Mouse (Mus musculus) limb, embryonic 15.5 days (tissue): ENCODE measurements around the gene Pecr. TPM values are rescaled to one million over a fixed set of nuclear protein-coding genes. Genes with fewer than 3 reads are reported as not detected.

Experiments
- ATAC-seq: fragments of 200-750 bp; cut with Nextera tagmentation; 2 replicates; pipeline ENCODE4 v1.8.0; 2017; ENCODE audit warnings: low read depth, moderate TSS enrichment; ENCODE audit not compliant: insufficient number of reproducible peaks, low FRiP score, low TSS enrichment
- H3K27ac ChIP-seq: fragments of 300-500 bp; sonication (generic); 2 replicates; pipeline ENCODE4 v1.5.1; 2015; ENCODE audit warnings: moderate library complexity, mild to moderate bottlenecking, inconsistent platforms
- H3K27me3 ChIP-seq: fragments of 300-500 bp; sonication (generic); 2 replicates; pipeline ENCODE4 v1.6.1; 2015; ENCODE audit warnings: inconsistent platforms
- H3K36me3 ChIP-seq: fragments of 300-500 bp; sonication (generic); 2 replicates; pipeline ENCODE4 v1.6.1; 2015; ENCODE audit warnings: inconsistent platforms
- H3K4me1 ChIP-seq: fragments of 300-500 bp; sonication (generic); 2 replicates; pipeline ENCODE4 v1.6.1; 2015; ENCODE audit warnings: inconsistent platforms
- H3K4me2 ChIP-seq: fragments of 300-500 bp; sonication (generic); 2 replicates; pipeline ENCODE4 v1.6.1; 2015; ENCODE audit warnings: mild to moderate bottlenecking, inconsistent platforms
- H3K4me3 ChIP-seq: fragments of 300-500 bp; sonication (generic); 2 replicates; pipeline ENCODE4 v1.5.1; 2015; ENCODE audit warnings: mild to moderate bottlenecking, inconsistent platforms
- H3K9ac ChIP-seq: fragments of 300-500 bp; sonication (generic); 2 replicates; pipeline ENCODE4 v1.6.1; 2015; ENCODE audit warnings: inconsistent platforms
- H3K9me3 ChIP-seq: fragments of 300-500 bp; sonication (generic); 2 replicates; pipeline ENCODE4 v1.6.1; 2016; ENCODE audit warnings: inconsistent platforms
- WGBS: fragments of 180-500 bp; shearing (Covaris S2); methylation state at CpG from one replicate; pipeline ENCODE4 v1.1.7; 2015; 5-methylcytosine and 5-hydroxymethylcytosine counted together
- polyA plus RNA-seq: library from polyadenylated mRNA; unstranded; fragments of >200 nt; fragmentation: Nextera tagmentation; extraction: Ambion mirVana; gene quantifications from 2 replicates; pipeline ENCODE4 v1.2.1, GENCODE M21; 2015

Gene Pecr
- polyA plus RNA-seq, 1 experiment from 2014 or later = 33.3 TPM

DNA sequence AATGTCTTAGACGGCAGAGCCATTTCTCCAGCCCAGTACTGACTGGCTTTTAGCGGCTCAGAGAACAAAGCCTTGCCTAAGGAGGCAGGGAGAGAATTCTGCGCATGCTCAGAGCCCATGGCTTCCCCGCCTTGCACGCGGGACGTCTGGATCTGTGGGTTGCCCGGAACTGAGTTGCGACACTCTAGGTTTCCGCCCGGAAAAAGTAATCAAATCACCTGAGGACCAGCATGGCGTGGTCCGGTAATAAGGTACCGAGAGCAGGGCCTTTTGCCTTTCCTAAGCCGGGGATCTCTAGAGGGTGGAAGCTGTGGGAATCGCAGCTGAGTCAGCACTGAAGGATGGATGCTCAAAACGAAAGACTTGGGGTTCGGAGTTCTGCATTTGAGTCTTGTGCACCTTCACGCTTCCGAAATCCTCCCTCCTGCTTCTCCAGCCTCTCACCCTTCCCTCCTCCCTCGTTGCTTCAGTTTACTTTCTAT, 23.2 kb upstream of the Pecr start, which contains the start of gene Xrcc5:
Gene Xrcc5 (plus strand): TSS at position 105 of the 482 bp plus-strand sequence.
- under 1% methylated on average over 21 of the region's 21 CpGs for WGBS
- peaks cover 4% of the 10 kb centered on the region; the same call in 1 of the 2 replicates for H3K4me1 ChIP-seq

DNA sequence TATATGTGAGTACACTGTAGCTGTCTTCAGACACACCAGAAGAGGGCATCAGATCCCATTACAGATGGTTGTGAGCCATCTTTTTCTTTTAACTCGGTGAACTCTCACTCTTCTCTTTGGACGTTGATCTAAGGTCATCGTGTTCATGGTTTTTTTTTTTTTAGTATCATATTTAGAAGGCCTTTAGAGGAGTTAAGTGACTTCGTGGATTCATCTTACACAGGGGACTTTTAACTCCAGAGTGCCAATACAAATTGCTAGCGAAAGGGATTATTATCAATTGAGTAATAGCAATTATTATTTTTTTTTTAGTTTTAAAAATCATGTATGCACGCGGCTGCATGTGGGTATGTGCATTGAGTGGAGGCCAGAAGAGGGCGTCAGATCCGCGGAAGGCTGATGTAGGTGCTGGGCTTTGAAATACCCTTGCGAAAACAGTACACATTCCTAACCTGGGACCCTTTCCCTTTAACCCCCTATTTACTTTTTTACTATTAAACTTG, 22.6 kb upstream of the Pecr start:
- peak overlapping the region; percentile 61 for H3K4me3 ChIP-seq
- peak; percentile 83 for ATAC-seq
- H3K9ac ChIP-seq = peak overlapping the region; percentile 51; the same call in 1 of the 2 replicates
- no peaks in the 10 kb centered on the region for H3K9me3 ChIP-seq
- peaks cover 5% of the 10 kb centered on the region; the same call in 1 of the 2 replicates for H3K36me3 ChIP-seq
- H3K4me2 ChIP-seq = peak overlapping the region; percentile 49
- WGBS = 1% methylated on average over 11 of the region's 11 CpGs
- H3K27ac ChIP-seq = peak overlapping the region; percentile 86
- peaks cover 4% of the 10 kb centered on the region; the same call in 1 of the 2 replicates for H3K4me1 ChIP-seq
- H3K27me3 ChIP-seq = no peaks in the 10 kb centered on the region

More for the DNA sequence above, 23.2 kb upstream of the Pecr start, which contains the start of gene Xrcc5:
- Histone ChIP-seq H3K9ac (peak within 1 kb of the TSS; percentile 51), H3K27me3 (no peaks in the 10 kb centered on the region), H3K36me3 (peaks cover 11% of the 10 kb centered on the region), H3K9me3 (no peaks in the 10 kb centered on the region), H3K4me3 (peak within 1 kb of the TSS; percentile 61), H3K4me2 (peak within 1 kb of the TSS; percentile 49), H3K27ac (peak within 1 kb of the TSS; percentile 86)
- peak; percentile 92 for ATAC-seq

DNA sequence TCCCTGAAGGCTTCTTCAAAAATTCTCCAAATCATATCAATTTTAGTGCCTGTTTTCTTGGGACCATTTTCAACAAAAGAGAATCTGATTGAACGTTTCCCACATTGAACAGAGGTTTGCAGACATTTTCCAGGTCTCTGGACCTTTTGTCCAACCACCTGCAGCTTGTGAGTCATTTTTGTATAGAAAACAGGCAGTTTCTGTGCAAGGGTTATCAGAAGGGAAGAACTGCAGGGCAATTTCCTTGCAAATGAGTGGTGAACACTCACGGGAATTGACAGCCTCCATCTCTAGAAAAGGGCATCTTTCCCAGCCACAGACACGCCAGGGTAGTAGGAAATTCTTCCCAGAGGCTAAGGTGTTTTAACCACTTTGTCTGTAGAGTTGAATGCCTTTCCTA, 22.1 kb upstream of the Pecr start:
- H3K4me2 ChIP-seq = peak overlapping the region; percentile 49; the same call in 1 of the 2 replicates
- peak overlapping the region; percentile 61; the same call in 1 of the 2 replicates for H3K4me3 ChIP-seq
- no peak for ATAC-seq
- H3K36me3 ChIP-seq = no peaks in the 10 kb centered on the region
- H3K9ac ChIP-seq = no peak overlapping the region
- H3K4me1 ChIP-seq = peaks cover 4% of the 10 kb centered on the region; the same call in 1 of the 2 replicates
- no peaks in the 10 kb centered on the region for H3K9me3 ChIP-seq
- 54% methylated on average over 3 of the region's 3 CpGs for WGBS
- no peak overlapping the region for H3K27ac ChIP-seq
- no peaks in the 10 kb centered on the region for H3K27me3 ChIP-seq

DNA sequence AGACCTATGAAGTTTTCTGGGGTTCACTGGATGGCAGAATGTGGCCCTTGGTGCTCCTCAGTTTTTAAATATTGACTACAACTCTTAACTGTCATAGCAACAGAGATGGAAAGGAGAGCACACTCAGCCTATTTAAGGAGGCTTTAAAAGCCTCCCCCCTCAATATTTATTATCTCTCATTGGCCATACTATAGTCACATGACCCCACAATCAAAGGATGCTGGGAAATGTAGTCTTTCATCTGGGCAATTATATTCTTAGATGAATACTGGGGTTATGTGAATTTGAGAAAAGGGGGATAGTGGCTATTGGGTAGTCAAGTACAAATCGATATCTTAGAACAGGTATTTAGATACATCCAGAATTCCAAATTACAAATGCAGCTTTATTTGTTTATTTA, 17.7 kb upstream of the Pecr start:
- WGBS = 91% methylated on average over 1 of the region's 1 CpGs

DNA sequence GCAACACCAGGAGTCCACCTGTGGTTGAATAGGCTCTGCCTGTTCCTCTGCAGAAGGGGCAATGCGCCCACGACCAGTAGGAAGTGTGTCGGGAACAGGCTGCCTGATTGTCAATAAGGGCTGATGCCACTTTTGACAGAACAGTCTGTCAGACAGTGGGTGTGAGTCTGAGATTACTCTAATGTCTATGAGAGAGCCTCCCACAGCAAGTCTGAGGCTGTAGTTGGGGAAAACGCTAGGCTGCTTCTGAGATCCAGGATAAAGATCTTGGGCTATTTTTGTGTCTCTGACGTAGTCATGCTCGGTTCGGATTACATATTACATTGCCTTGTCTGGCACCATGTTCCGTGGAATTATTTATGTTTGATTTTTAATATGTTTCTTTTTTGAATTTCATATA, 11.6 kb upstream of the Pecr start:
- no peaks in the 10 kb centered on the region for H3K27me3 ChIP-seq
- ATAC-seq = no peak

More for the DNA sequence above, 17.7 kb upstream of the Pecr start:
- H3K4me1 ChIP-seq = no peaks in the 10 kb centered on the region
- ATAC-seq = no peak
- no peak overlapping the region for H3K27ac ChIP-seq
- H3K4me2 ChIP-seq = no peak overlapping the region
- H3K9ac ChIP-seq = no peak overlapping the region
- no peaks in the 10 kb centered on the region for H3K27me3 ChIP-seq
- no peaks in the 10 kb centered on the region for H3K36me3 ChIP-seq
- H3K9me3 ChIP-seq = no peaks in the 10 kb centered on the region
- H3K4me3 ChIP-seq = no peak overlapping the region

DNA sequence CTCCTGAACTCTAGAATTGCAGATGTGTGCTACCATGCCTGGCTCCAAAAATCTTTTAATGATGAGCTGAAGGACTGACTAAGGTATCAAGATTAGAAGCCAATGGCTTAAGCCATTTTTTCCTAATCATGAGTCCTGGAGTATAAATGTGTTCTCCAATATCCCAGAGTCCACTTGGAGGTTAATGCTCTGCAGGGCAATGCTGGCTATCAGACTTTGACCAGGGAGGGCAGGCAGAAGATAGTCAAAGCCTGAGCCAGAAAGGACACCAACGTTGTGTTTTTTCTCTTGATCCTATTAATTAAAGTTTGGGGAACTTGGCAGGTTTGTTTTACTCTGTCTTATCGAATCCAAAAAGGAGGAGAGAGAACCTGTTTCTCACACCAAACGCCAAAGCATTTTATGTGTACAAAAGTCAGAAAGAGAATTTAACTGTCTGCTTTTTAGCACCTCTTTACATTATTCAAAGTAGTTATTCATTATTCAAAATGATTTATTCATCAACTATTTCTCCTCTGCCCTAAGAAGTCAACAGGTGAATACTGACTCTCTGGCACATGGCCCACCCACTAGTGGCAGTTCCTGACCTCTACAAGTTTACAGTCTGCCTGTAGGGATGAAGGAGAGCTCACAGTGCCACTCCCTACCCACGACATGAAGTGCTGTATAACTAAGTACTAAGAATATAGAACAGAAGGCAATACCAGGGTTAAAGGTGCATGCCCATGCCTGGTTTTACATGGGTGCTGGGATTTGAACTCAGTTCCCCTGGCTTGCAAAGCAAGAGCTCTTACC, 10.0 kb upstream of the Pecr start:
- H3K4me2 ChIP-seq = no peak overlapping the region
- no peaks in the 10 kb centered on the region for H3K4me1 ChIP-seq
- ATAC-seq = no peak
- no peak overlapping the region for H3K27ac ChIP-seq
- WGBS = 65% methylated on average over 4 of the region's 4 CpGs
- H3K27me3 ChIP-seq = no peaks in the 10 kb centered on the region
- no peak overlapping the region for H3K4me3 ChIP-seq
- no peaks in the 10 kb centered on the region for H3K9me3 ChIP-seq
- H3K36me3 ChIP-seq = no peaks in the 10 kb centered on the region
- no peak overlapping the region for H3K9ac ChIP-seq

More for the DNA sequence above, 11.6 kb upstream of the Pecr start:
- Histone ChIP-seq H3K36me3 (no peaks in the 10 kb centered on the region), H3K27ac (no peak overlapping the region), H3K9ac (no peak overlapping the region), H3K4me3 (no peak overlapping the region), H3K9me3 (no peaks in the 10 kb centered on the region), H3K4me2 (no peak overlapping the region), H3K4me1 (no peaks in the 10 kb centered on the region)
- WGBS = 75% methylated on average over 8 of the region's 8 CpGs

DNA sequence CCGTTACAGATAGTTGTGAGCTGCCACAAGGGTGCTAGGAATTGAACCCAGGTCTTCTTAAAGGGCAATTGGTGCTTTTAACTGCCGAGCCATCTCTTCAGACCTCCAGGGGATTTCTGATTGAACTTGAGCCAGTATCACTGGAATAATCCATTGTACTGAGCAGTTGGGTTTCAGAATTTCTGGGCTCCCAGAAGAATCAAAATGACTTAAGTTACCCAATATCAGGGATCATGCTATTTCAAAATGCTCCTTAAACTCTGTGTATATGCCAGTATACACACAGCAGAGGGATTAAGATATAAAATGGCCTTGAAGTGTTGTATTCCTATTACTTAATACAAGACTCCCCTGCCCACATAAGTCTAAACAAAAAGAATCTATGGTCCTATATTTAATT, 7.8 kb upstream of the Pecr start:
- no peak for ATAC-seq
- Histone ChIP-seq H3K4me2 (no peak overlapping the region), H3K36me3 (no peaks in the 10 kb centered on the region), H3K27ac (no peak overlapping the region), H3K9ac (no peak overlapping the region), H3K27me3 (no peaks in the 10 kb centered on the region), H3K4me1 (no peaks in the 10 kb centered on the region), H3K9me3 (no peaks in the 10 kb centered on the region), H3K4me3 (no peak overlapping the region)
- 84% methylated on average over 2 of the region's 2 CpGs for WGBS

DNA sequence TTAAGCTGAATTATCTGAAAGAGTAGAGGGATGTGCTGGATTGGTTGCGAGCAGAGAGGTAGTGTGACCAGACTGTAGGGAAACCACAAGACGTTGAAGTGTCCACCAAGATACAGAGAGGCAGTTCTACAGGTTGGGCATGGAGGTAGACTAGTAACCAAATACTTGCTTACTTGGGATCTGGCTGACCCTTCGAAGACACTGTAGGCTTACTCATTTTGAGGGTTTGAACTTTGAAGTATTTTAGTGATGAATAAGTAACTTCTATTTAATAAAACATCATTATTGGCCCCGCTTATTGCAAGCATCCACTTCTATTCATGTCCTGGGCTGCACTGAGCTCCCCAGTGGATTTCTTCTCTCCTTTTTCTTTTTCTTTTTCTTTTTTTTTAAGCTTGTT, 7.3 kb upstream of the Pecr start:
- Histone ChIP-seq H3K27me3 (no peaks in the 10 kb centered on the region), H3K9ac (no peak overlapping the region), H3K4me3 (no peak overlapping the region), H3K36me3 (no peaks in the 10 kb centered on the region), H3K4me2 (no peak overlapping the region), H3K27ac (no peak overlapping the region), H3K9me3 (no peaks in the 10 kb centered on the region), H3K4me1 (no peaks in the 10 kb centered on the region)
- no peak for ATAC-seq
- 91% methylated on average over 4 of the region's 4 CpGs for WGBS

DNA sequence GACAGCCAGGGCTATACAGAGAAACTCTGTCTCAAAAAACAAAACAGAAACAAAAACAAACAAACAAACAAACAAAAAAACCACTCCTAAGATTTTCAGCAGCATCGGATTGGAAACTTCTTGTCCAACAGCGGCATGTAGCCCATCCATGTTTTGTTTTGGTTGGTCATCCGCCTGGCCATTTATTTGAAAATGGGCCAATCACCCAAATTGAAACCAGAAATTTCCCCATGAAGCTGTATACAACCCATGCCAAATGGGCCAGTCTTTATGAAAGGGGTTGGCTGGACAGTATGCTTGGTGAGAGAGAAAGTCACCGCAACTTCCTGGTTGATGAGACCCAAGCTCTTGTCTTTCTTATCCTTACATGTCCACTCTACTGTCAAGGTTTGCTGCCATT, 6.8 kb upstream of the Pecr start:
- Histone ChIP-seq H3K4me1 (no peaks in the 10 kb centered on the region), H3K27ac (no peak overlapping the region), H3K36me3 (no peaks in the 10 kb centered on the region), H3K4me3 (no peak overlapping the region), H3K9me3 (no peaks in the 10 kb centered on the region), H3K4me2 (no peak overlapping the region), H3K9ac (no peak overlapping the region), H3K27me3 (no peaks in the 10 kb centered on the region)
- 91% methylated on average over 4 of the region's 4 CpGs for WGBS
- no peak for ATAC-seq

DNA sequence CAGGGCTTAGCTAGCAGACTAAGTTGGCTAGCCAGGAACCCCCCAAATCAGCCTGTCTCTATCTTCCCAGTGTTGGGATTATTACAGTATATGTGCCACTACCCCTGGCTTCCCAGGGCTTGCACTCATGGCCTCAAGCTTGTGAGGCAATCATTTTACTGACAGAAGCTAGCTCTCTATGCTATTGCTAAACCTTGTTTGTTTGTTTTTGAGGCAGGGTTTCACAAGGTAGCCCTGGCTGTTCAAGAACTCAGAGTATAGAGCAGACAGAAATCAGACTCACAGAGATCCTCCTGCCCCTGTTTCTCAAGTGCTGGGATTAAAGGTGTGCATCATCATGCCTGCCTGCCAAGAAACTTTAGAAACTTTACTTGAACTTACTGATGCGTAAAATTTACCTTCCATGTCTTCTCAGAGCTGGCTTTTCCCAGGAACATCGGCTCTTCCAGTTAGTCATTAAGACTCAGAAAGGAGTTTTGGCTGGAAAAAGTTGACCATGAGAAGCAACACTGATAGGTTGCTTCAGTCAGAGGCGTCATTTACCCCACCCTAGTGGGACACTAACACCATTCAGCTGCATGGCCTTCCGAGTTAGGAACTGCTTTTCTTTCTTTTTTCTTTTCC, 4.5 kb upstream of the Pecr start:
- WGBS = 86% methylated on average over 4 of the region's 4 CpGs
- ATAC-seq = no peak
- no peaks in the 10 kb centered on the region for H3K27me3 ChIP-seq

DNA sequence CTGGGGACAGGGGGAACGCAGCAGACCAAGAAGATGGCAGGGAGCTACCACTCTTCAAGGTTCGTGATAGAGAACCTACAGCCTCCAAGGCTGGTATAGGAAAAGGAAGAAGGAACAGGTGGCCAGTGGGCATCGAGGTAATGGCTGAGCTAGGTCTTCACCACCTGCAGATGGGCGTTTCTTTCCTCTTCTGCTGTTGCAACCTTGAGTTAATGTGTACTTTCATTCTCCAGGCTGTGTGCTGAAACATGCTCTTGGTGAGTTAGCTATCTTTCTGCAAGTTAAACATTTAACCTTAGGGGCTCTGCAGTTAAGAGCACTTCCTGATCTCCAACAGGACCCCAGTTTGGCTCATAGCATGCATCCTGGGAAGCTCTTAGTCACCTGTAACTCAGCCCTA, 3.8 kb upstream of the Pecr start:
- 82% methylated on average over 4 of the region's 4 CpGs for WGBS
- no peak overlapping the region for H3K4me3 ChIP-seq
- no peaks in the 10 kb centered on the region for H3K27me3 ChIP-seq
- H3K9me3 ChIP-seq = no peaks in the 10 kb centered on the region
- no peaks in the 10 kb centered on the region for H3K36me3 ChIP-seq
- no peak overlapping the region for H3K4me2 ChIP-seq
- H3K4me1 ChIP-seq = peaks cover 4% of the 10 kb centered on the region; the same call in 1 of the 2 replicates
- no peak for ATAC-seq
- H3K27ac ChIP-seq = no peak overlapping the region
- no peak overlapping the region for H3K9ac ChIP-seq

More for the DNA sequence above, 4.5 kb upstream of the Pecr start:
- Histone ChIP-seq H3K4me2 (no peak overlapping the region), H3K9me3 (no peaks in the 10 kb centered on the region), H3K27ac (no peak overlapping the region), H3K4me1 (peaks cover 4% of the 10 kb centered on the region; the same call in 1 of the 2 replicates), H3K4me3 (no peak overlapping the region), H3K9ac (no peak overlapping the region), H3K36me3 (no peaks in the 10 kb centered on the region)

DNA sequence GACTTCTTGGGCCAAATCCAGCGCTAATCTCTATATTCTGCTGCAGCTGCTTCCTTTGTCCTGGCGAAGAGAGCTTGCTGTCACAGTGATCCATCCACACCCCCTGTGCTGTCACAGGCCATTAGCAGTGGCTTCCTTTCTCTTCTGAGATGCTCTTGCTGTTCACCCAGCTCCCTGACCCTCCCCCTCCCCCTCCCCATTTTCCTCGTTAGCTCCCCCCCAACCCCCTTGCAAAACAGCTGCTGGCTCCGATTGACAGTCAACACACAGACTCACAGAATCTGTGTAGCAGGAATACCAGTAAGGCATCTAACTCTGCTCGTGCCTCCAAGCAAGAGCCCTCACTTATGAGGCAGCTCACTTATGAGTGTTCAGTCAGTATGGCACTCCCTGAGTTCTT, 2.8 kb upstream of the Pecr start:
- Histone ChIP-seq H3K4me2 (no peak overlapping the region), H3K9me3 (no peaks in the 10 kb centered on the region), H3K4me3 (no peak overlapping the region), H3K27me3 (no peaks in the 10 kb centered on the region), H3K9ac (no peak overlapping the region), H3K36me3 (no peaks in the 10 kb centered on the region), H3K4me1 (peaks cover 4% of the 10 kb centered on the region; the same call in 1 of the 2 replicates), H3K27ac (no peak overlapping the region)
- WGBS = 48% methylated on average over 5 of the region's 5 CpGs
- no peak for ATAC-seq
